Mouse (Mus musculus) liver, embryonic 12.5 days (tissue): ENCODE data around the gene Dupd1. TPM values are rescaled to one million over a fixed set of nuclear protein-coding genes. Genes with fewer than 3 reads are reported as not detected.
"Not testable (repeated sequence)": the region's sequence is repeated elsewhere in the genome, so short reads cannot be mapped to it uniquely, and the experiment has no call there.

Experiments
- ATAC-seq: fragments of 200-750 bp; cut with Nextera tagmentation; 2 replicates; pipeline ENCODE4 v1.8.0; 2017; ENCODE audit warnings: moderate number of reproducible peaks, mild to moderate bottlenecking, moderate library complexity
- H3K27ac ChIP-seq: fragments of 300-500 bp; sonication (generic); 2 replicates; pipeline ENCODE4 v1.5.1; 2016; ENCODE audit warnings: mild to moderate bottlenecking
- H3K27me3 ChIP-seq: fragments of 300-500 bp; sonication (generic); replicated peaks from 2 replicates; pipeline ENCODE4 v1.6.1; 2016; ENCODE audit warnings: mild to moderate bottlenecking, moderate library complexity
- H3K36me3 ChIP-seq: fragments of 300-500 bp; sonication (generic); 2 replicates; pipeline ENCODE4 v1.6.1; 2016; ENCODE audit warnings: mild to moderate bottlenecking, moderate library complexity
- H3K4me1 ChIP-seq: fragments of 300-500 bp; sonication (generic); 2 replicates; pipeline ENCODE4 v1.6.1; 2016
- H3K4me2 ChIP-seq: fragments of 300-500 bp; sonication (generic); 2 replicates; pipeline ENCODE4 v1.6.1; 2016; ENCODE audit warnings: mild to moderate bottlenecking, moderate library complexity
- H3K4me3 ChIP-seq: fragments of 300-500 bp; sonication (generic); 2 replicates; pipeline ENCODE4 v1.5.1; 2016; ENCODE audit warnings: mild to moderate bottlenecking, moderate library complexity
- H3K9ac ChIP-seq: fragments of 300-500 bp; sonication (generic); 2 replicates; pipeline ENCODE4 v1.6.1; 2016; ENCODE audit warnings: mild to moderate bottlenecking, moderate library complexity
- H3K9me3 ChIP-seq: fragments of 300-500 bp; sonication (generic); replicated peaks from 2 replicates; pipeline ENCODE4 v1.6.1; 2016; ENCODE audit warnings: mild to moderate bottlenecking, moderate library complexity
- WGBS: fragments of 180-500 bp; shearing (Covaris S2); methylation state at CpG from one replicate; pipeline ENCODE4 v1.1.7; 2016; ENCODE audit not compliant: insufficient replicate concordance; 5-methylcytosine and 5-hydroxymethylcytosine counted together
- polyA plus RNA-seq: library from polyadenylated mRNA; unstranded; fragments of >200 nt; fragmentation: Nextera tagmentation; extraction: Ambion mirVana; gene quantifications from 2 replicates; pipeline ENCODE4 v1.2.1, GENCODE M21; 2016

The Dupd1 gene
- polyA plus RNA-seq, 1 experiment from 2014 or later = not detected

DNA sequence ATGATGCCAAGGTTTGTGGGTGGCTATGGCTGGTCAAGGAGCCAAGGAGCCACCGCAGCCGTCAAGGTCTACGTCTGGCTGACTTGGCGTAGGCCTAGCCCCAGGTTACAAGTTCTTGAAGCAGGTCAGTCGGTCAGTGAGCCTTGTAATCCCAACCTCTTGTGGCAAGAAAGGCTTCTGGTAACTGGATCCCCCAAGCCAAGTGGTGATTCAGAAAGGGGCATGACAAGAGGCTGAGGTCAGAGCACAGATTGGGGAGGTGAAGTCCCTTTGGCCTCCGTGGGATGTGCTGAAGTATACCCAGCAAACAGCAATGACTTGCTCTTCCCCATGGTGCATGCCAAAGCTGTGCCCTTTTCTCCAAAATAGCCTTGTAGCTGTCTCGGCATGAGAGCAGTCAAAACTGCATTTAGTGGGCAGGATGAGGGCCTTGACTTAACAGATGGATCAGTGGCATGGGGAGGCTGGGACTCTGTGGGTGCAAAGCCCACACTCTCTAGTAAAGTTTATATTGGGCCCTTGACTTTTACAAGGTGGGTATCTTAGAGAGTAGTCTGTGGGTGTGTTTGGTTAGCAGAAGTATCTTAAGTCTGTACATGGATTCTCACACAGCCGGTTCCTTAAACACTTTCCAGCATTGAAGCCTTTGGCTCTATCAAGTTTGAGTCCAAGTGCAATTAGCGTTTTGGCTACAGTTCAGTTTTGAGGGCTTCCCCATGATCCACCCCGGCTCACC, 28.8 kb downstream of the Dupd1 start:
- Histone ChIP-seq H3K27ac (no peak overlapping the region), H3K4me1 (peaks cover 20% of the 10 kb centered on the region), H3K36me3 (no peaks in the 10 kb centered on the region), H3K4me2 (0 out of 2 replicates have a peak overlapping the region, but pooled peaks have one; percentile 61), H3K27me3 (peaks cover 51% of the 10 kb centered on the region), H3K9me3 (no peaks in the 10 kb centered on the region), H3K9ac (no peak overlapping the region), H3K4me3 (no peak overlapping the region)
- ATAC-seq = no peak
- WGBS = 71% methylated on average over 10 of the region's 10 CpGs

DNA sequence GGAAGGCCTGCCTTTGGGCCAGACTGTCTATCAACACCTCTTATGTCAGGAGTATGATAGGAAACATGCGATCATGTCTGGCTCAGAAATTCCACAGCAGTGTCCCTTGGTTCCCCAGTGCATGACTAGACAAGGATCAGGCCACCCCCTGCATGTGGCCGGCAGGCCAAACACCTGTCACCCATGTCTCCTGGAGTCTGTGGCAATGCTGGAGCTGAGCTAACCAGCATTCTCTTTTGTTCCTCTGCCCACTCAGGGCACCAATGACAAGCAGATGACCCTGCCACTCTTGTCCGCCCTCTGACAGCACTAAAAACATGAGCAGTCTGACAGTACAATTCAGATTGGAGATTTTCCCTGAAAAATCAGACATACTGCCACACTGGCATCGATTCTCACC, 30.5 kb downstream of the Dupd1 start:
- 62% methylated on average over 4 of the region's 4 CpGs for WGBS
- ATAC-seq = no peak
- peaks cover 24% of the 10 kb centered on the region for H3K4me1 ChIP-seq

DNA sequence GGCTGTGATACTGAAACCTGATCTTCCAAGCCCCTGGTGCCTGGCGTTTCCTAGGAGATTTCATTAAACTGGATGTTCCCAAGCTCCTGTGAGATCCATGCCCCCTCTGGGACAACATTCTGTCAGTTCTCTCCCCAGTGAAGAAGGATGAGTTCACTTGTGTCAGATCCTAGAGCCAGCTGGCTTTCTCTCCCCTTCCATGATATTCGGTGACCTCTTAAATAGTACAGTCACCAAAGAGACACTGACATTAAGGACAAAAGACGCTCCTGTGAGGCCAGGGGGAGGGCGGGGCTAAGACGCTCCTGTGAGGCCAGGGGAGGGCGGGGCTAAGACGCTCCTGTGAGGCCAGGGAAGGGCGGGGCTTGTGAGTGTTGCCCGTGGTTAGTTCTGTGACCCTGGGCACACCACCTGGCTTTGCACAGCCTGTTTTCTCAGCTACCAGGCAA, 31.7 kb downstream of the Dupd1 start:
- 4% methylated on average over 9 of the region's 9 CpGs for WGBS
- no peak overlapping the region for H3K27ac ChIP-seq
- peaks cover 27% of the 10 kb centered on the region for H3K4me1 ChIP-seq
- peak overlapping the region; percentile 55 for H3K4me2 ChIP-seq
- no peak overlapping the region; the same call in 1 of the 2 replicates for H3K4me3 ChIP-seq
- H3K9ac ChIP-seq = no peak overlapping the region
- peak; percentile 79 for ATAC-seq
- no peaks in the 10 kb centered on the region for H3K9me3 ChIP-seq
- H3K36me3 ChIP-seq = no peaks in the 10 kb centered on the region
- H3K27me3 ChIP-seq = peaks cover 38% of the 10 kb centered on the region

More for the DNA sequence above, 30.5 kb downstream of the Dupd1 start:
- Histone ChIP-seq H3K9me3 (no peaks in the 10 kb centered on the region), H3K4me3 (no peak overlapping the region), H3K27me3 (peaks cover 49% of the 10 kb centered on the region), H3K4me2 (no peak overlapping the region), H3K36me3 (no peaks in the 10 kb centered on the region), H3K27ac (no peak overlapping the region), H3K9ac (no peak overlapping the region)

DNA sequence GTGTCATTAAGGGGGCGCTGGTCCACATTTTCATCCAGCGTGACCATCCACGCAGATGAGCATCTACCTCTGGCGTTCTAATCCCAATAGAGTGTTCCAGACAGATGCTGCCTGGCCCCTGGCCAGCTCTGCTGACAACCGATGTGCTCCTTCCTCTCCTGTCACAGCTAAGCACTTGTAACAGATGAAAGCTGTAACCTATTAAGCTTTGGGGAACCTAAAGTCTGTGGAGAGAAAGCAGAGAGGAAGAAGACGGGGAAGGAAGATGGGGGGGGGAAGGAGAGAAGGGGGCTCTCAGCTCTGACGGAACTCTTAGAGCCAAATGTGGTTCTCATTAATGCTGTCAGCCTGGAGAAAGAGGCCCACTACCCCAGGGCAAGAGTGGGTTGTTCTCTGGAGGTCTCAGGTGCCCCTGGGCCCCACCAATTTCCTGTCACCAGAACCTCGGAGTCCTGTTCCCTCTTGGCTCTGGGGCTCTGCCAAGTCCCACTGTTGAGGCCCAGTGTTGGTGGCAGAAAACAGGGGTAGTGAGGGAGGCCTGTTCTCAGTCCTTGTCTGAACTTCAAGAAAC, 34.7 kb downstream of the Dupd1 start:
- Histone ChIP-seq H3K27me3 (peaks cover 10% of the 10 kb centered on the region; the same call in 1 of the 2 replicates), H3K36me3 (no peaks in the 10 kb centered on the region), H3K27ac (no peak overlapping the region), H3K9ac (no peak overlapping the region), H3K4me3 (no peak overlapping the region), H3K4me1 (peaks cover 18% of the 10 kb centered on the region), H3K9me3 (no peaks in the 10 kb centered on the region), H3K4me2 (no peak overlapping the region)
- ATAC-seq = no peak
- 36% methylated on average over 8 of the region's 8 CpGs for WGBS

DNA sequence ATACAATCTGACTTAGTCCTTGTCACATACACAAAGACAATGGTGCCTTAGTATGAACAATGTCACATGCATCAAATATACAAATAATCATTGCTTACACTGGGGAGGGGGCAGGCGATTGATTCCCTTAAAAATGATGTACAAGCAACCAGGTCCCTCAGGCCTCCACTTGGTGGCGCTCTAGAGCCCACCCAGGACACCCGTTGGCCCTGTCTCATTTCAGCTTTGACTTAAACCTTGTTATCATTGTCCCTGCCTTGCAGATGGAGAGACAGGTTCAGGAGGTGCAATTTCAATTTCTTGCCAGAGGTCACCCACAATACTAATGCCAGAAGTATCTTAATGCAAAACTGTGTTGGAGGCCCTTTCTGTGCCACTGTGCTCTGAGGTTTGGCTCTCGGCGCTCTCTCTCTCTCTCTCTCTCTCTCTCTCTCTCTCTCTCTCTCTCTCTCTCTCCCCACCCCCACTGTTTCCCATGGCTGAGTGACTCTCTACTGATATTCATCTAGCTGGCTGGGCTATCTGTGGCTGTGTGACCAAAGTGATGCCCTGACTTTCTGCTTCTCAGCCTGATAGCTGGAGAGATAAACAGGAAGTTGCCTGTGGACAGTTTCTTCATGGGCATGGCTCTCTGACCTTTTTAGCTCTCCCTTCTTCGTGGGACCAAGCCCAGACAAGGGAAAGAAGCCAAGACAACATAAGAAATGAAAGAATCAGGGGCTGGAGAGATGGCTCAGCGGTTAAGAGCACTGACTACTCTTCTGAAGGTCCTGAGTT, 35.7 kb downstream of the Dupd1 start:
- no peak for ATAC-seq
- Histone ChIP-seq H3K27ac (no peak overlapping the region), H3K36me3 (no peaks in the 10 kb centered on the region), H3K9me3 (no peaks in the 10 kb centered on the region), H3K4me3 (no peak overlapping the region), H3K4me1 (peaks cover 18% of the 10 kb centered on the region), H3K27me3 (0 out of 2 replicates have a peak, but pooled peaks cover 1% of the 10 kb centered on the region), H3K9ac (no peak overlapping the region), H3K4me2 (no peak overlapping the region)
- 37% methylated on average over 7 of the region's 7 CpGs for WGBS

DNA sequence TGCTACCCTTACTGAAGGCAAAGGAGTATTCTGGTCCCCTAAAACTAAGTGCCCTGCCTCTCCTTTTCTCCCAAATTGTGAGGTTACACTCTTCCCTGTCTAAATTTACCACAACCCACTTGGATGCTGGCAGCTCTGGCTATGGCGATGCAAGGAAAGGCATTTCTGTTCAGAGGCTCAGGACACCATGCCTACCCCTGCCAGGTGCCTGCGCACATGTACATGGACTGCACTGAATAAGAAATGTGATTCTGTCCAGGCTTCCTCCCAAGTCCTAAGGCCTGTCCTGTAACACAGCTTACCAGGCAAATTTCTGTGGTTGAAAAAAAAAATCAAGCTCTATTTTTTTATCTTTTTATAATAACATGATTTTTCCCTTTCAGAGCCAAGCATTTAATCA, 38.2 kb downstream of the Dupd1 start:
- H3K27ac ChIP-seq = no peak overlapping the region
- H3K27me3 ChIP-seq = no peaks in the 10 kb centered on the region
- H3K9me3 ChIP-seq = no peaks in the 10 kb centered on the region
- H3K9ac ChIP-seq = no peak overlapping the region
- no peak for ATAC-seq
- WGBS = 81% methylated on average over 2 of the region's 2 CpGs
- no peak overlapping the region for H3K4me2 ChIP-seq
- H3K4me3 ChIP-seq = no peak overlapping the region
- H3K4me1 ChIP-seq = peaks cover 7% of the 10 kb centered on the region; the same call in 1 of the 2 replicates
- no peaks in the 10 kb centered on the region for H3K36me3 ChIP-seq

DNA sequence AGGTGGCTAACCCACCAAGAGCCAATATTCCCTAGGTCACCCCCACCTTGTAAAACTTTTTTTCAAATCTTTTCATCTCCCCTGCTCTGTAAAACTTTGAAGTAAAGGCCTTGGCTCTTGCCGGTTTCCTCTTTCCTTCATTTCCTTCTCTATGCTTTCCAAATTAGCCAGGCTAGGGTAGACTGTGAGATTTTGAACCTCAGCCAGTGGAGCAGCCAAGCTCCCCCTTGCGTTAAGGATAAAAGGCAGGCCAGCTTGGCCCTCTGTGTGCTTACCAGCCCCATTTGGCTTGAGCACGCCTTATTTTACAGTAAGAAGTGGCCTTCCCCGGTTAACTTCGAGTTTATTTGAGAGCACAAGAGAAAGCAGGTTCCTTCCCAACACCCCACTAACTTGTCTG, 39.9 kb downstream of the Dupd1 start:
- no peak overlapping the region for H3K4me2 ChIP-seq
- peaks cover 14% of the 10 kb centered on the region; the same call in 1 of the 2 replicates for H3K4me1 ChIP-seq
- H3K9me3 ChIP-seq = no peaks in the 10 kb centered on the region
- 58% methylated on average over 5 of the region's 5 CpGs for WGBS
- peaks cover 13% of the 10 kb centered on the region for H3K36me3 ChIP-seq
- no peak overlapping the region for H3K9ac ChIP-seq
- no peak overlapping the region for H3K27ac ChIP-seq
- no peak overlapping the region for H3K4me3 ChIP-seq
- no peaks in the 10 kb centered on the region for H3K27me3 ChIP-seq
- no peak for ATAC-seq

DNA sequence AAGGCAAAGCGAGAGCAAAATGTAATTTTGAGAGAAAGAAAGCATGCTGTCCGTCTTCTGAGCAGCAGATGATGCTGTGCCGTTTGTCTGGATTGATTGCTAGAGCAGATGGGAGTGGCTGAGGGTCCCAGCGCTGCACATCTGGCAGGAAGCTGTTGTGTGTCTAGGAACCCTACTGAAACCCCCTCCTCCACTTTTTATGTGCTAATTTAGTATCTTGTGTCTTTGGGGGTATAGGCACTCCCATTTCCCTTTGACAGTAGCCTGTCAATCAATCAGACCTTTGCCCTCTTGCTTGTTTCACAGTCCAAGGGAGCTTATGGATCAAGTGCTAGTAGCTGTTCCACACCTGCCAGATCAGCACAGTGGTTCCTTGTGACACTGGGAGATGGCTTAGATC, 41.3 kb downstream of the Dupd1 start:
- Histone ChIP-seq H3K27me3 (no peaks in the 10 kb centered on the region), H3K4me1 (0 out of 2 replicates have a peak, but pooled peaks cover 8% of the 10 kb centered on the region), H3K9me3 (no peaks in the 10 kb centered on the region), H3K9ac (no peak overlapping the region), H3K4me3 (no peak overlapping the region), H3K4me2 (no peak overlapping the region), H3K27ac (no peak overlapping the region), H3K36me3 (peaks cover 26% of the 10 kb centered on the region)
- WGBS = 65% methylated on average over 4 of the region's 4 CpGs
- no peak for ATAC-seq

DNA sequence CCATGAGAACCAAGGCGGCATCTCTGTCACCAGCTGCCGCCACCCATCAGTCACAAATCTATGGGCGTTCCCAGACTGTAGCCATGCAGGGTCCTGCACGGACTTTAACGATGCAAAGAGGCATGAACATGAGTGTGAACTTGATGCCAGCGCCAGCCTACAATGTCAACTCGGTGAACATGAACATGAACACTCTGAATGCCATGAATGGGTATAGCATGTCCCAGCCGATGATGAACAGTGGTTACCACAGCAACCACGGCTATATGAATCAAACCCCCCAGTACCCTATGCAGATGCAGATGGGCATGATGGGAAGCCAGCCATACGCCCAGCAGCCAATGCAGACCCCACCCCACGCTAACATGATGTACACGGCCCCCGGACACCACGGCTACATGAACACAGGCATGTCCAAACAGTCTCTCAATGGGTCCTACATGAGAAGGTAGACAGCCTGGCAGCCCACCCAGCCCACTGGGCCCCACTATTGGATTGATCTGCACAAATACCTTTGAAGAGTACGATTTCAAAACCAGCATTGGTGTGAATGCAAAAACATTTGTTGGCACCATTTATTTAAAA, 43.9 kb downstream of the Dupd1 start:
- not testable (repeated sequence) for H3K9ac ChIP-seq, H3K27ac ChIP-seq, H3K4me1 ChIP-seq, H3K27me3 ChIP-seq, H3K9me3 ChIP-seq, ATAC-seq, H3K4me2 ChIP-seq, H3K4me3 ChIP-seq
- H3K36me3 ChIP-seq = peaks cover 31% of the 10 kb centered on the region
- WGBS = 88% methylated on average over 15 of the region's 15 CpGs

DNA sequence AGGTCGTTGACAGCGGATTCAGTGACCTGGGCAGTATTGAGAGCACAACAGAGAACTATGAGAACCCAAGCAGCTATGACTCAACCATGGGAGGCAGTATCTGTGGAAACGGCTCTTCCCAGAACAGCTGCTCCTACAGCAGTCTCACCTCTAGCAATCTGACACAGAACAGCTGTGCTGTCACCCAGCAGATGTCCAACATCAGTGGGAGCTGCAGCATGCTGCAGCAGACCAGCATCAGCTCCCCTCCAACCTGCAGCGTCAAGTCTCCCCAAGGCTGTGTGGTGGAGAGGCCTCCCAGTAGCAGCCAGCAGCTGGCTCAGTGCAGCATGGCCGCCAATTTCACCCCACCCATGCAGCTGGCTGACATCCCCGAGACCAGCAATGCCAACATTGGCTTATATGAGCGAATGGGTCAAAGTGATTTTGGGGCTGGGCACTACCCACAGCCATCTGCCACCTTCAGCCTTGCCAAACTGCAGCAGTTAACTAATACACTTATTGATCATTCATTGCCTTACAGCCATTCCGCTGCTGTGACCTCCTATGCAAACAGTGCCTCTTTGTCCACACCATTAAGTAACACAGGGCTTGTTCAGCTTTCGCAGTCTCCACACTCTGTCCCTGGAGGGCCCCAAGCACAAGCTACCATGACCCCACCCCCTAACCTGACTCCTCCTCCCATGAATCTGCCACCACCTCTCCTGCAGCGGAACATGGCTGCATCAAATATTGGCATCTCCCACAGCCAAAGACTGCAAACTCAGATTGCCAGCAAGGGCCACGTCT, 44.5 kb downstream of the Dupd1 start:
- no peak overlapping the region for H3K4me3 ChIP-seq
- H3K9ac ChIP-seq = no peak overlapping the region
- 0 out of 2 replicates have a peak, but pooled peaks cover 8% of the 10 kb centered on the region for H3K4me1 ChIP-seq
- H3K27ac ChIP-seq = no peak overlapping the region
- no peak overlapping the region for H3K4me2 ChIP-seq
- ATAC-seq = no peak
- H3K9me3 ChIP-seq = no peaks in the 10 kb centered on the region
- H3K36me3 ChIP-seq = peaks cover 33% of the 10 kb centered on the region
- 79% methylated on average over 11 of the region's 11 CpGs for WGBS
- H3K27me3 ChIP-seq = no peaks in the 10 kb centered on the region

DNA sequence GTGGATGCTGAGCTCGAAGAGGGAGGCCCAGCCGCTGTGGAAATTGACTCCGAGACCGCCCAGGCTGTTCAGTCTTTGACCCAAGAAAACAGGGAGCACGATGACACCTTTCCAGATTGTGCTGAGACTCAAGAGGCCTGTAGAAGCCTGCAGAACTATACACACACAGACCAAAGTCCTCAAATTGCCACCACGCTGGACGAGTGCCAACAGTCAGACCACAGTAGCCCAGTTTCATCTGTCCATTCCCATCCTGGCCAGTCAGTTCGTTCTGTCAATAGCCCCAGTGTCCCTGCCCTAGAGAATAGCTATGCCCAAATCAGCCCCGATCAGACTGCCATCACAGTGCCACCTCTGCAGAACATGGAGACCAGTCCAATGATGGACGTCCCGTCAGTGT, 45.2 kb downstream of the Dupd1 start:
- no peaks in the 10 kb centered on the region for H3K27me3 ChIP-seq
- H3K4me2 ChIP-seq = no peak overlapping the region
- no peak overlapping the region for H3K9ac ChIP-seq
- no peak for ATAC-seq
- no peak overlapping the region for H3K4me3 ChIP-seq
- peaks cover 38% of the 10 kb centered on the region for H3K36me3 ChIP-seq
- 0 out of 2 replicates have a peak, but pooled peaks cover 8% of the 10 kb centered on the region for H3K4me1 ChIP-seq
- H3K9me3 ChIP-seq = no peaks in the 10 kb centered on the region
- WGBS = 82% methylated on average over 11 of the region's 11 CpGs
- H3K27ac ChIP-seq = no peak overlapping the region
